Mouse (Mus musculus) hindbrain, postnatal 0 days (tissue): ENCODE results near the gene Limk1. TPM values are rescaled to one million over a fixed set of nuclear protein-coding genes. Genes with fewer than 3 reads are reported as not detected.

Experiments
- ATAC-seq: fragments of 200-750 bp; cut with Nextera tagmentation; 2 replicates; pipeline ENCODE4 v1.8.0; 2017; ENCODE audit warnings: mild to moderate bottlenecking, moderate TSS enrichment, moderate library complexity
- DNase-seq: peaks from one replicate; pipeline ENCODE4 v3.0.0-alpha.2; 2015; ENCODE audit warnings: low spot score
- H3K27ac ChIP-seq: fragments of 300-500 bp; sonication (generic); 2 replicates; pipeline ENCODE4 v1.5.1; 2014; ENCODE audit warnings: mild to moderate bottlenecking
- H3K27me3 ChIP-seq: fragments of 300-500 bp; sonication (generic); 2 replicates; pipeline ENCODE4 v1.6.1; 2014; ENCODE audit warnings: low read length, mixed read lengths; ENCODE audit not compliant: insufficient read depth
- H3K36me3 ChIP-seq: fragments of 300-500 bp; sonication (generic); 2 replicates; pipeline ENCODE4 v1.6.1; 2014; ENCODE audit warnings: low read length, mixed read lengths; ENCODE audit not compliant: insufficient read depth
- H3K4me1 ChIP-seq: fragments of 300-500 bp; sonication (generic); 2 replicates; pipeline ENCODE4 v1.6.1; 2014; ENCODE audit warnings: antibody characterized with exemption, low read length, mixed read lengths; ENCODE audit not compliant: insufficient read depth
- H3K4me2 ChIP-seq: fragments of 300-500 bp; sonication (generic); 2 replicates; pipeline ENCODE4 v1.6.1; 2014; ENCODE audit warnings: low read depth, mild to moderate bottlenecking, low read length, moderate library complexity, mixed read lengths
- H3K4me3 ChIP-seq: fragments of 300-500 bp; sonication (generic); 2 replicates; pipeline ENCODE4 v1.5.1; 2014; ENCODE audit warnings: low read length
- H3K9ac ChIP-seq: fragments of 300-500 bp; sonication (generic); replicated peaks from 2 replicates; pipeline ENCODE4 v1.6.1; 2014; ENCODE audit warnings: mild to moderate bottlenecking, low read length, moderate library complexity, mixed read lengths
- H3K9me3 ChIP-seq: fragments of 300-500 bp; sonication (generic); 2 replicates; pipeline ENCODE4 v1.6.1; 2016; ENCODE audit warnings: low read length, mixed read lengths
- CTCF ChIP-seq: IDR thresholded peaks from 2 replicates; pipeline ENCODE4 v1.5.1; 2016; ENCODE audit warnings: antibody characterized with exemption, control low read depth, low read depth
- WGBS: fragments of 180-500 bp; shearing (Covaris S2); extraction: QIAGEN DNeasy Blood & Tissue Kit; methylation state at CpG from one replicate; pipeline ENCODE4 v1.1.7; 2014; 5-methylcytosine and 5-hydroxymethylcytosine counted together
- polyA plus RNA-seq: library from polyadenylated mRNA; unstranded; fragments of >200 nt; fragmentation: Nextera tagmentation; extraction: Ambion mirVana; gene quantifications from 2 replicates; pipeline ENCODE4 v1.2.1, GENCODE M21; 2015
- total RNA-seq: library from RNA; depleted of rRNA; stranded (reverse); fragments of >200 nt; gene quantifications from 2 replicates; pipeline ENCODE4 v1.2.3, GENCODE M21; 2014; rRNA removed

The Limk1 gene
- total and polyA plus RNA-seq, 2 experiments from 2014 or later = 19.7 to 89.7 TPM

- H3K27me3 ChIP-seq = no peaks in the 10 kb centered on the region
- WGBS = 81% methylated on average over 12 of the region's 12 CpGs
- no peak overlapping the region for H3K4me2 ChIP-seq
- no peaks in the 10 kb centered on the region for H3K9me3 ChIP-seq
- no peak overlapping the region for H3K4me3 ChIP-seq
- H3K36me3 ChIP-seq = no peaks in the 10 kb centered on the region
- H3K4me1 ChIP-seq = no peaks in the 10 kb centered on the region
- H3K27ac ChIP-seq = no peak overlapping the region
- no peak for TF ChIP-seq CTCF
- ATAC-seq (no peak), DNase-seq (no peak)
- H3K9ac ChIP-seq = no peak overlapping the region
Observed at GRCm38 (mm10) chr5:134609916-134610643, 78.3 kb downstream of the Limk1 start.

DNA sequence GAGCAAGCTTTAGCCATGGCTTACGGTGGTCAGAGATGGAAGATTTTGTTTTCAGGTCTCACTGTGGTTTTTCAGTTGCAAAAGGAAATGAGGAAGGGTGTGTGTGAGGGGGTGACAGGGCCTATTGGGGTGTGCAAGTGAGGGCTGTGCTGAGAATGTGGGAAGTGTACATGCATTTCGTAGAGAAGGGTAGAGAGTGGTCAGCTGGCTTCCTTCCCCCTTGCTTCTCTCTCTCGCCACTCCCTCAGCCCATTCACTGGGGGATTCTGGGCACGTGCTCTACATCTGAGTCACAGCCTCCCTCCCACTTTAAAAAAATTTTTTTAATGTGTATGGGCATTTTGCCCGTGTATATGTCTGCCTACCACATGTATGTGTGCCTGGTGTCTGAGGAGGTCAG, 81.3 kb downstream of the Limk1 start:
- no peak overlapping the region for H3K4me3 ChIP-seq
- WGBS = 69% methylated on average over 5 of the region's 5 CpGs
- no peak overlapping the region for H3K27ac ChIP-seq
- no peaks in the 10 kb centered on the region for H3K9me3 ChIP-seq
- DNase-seq (no peak), ATAC-seq (no peak)
- no peaks in the 10 kb centered on the region for H3K27me3 ChIP-seq
- no peaks in the 10 kb centered on the region for H3K36me3 ChIP-seq
- H3K9ac ChIP-seq = no peak overlapping the region
- H3K4me2 ChIP-seq = no peak overlapping the region
- no peaks in the 10 kb centered on the region for H3K4me1 ChIP-seq
- TF ChIP-seq CTCF = no peak

DNA sequence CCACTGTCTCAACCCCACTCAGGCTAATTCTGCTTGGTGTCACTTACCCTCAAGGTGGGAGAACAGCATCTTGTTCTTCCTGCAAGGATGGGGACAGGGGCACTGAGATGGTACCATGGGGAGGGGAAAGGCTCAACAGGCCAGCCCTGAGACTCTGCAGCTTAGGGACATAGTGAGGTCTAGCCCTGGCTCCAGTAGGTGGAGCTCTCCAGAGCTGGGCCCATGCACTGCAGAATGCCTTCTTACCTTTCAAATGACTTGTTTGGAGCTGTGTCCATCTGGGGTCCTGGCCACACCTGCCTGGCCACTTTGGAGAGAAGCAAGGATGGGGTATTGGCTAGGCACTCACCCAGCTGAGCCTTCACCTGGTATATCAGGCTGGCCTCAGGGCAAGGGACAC, 82.1 kb downstream of the Limk1 start:
- no peak overlapping the region for H3K27ac ChIP-seq
- H3K36me3 ChIP-seq = no peaks in the 10 kb centered on the region
- no peak overlapping the region for H3K9ac ChIP-seq
- peak; percentile 19; the same call in 1 of the 2 replicates for TF ChIP-seq CTCF
- H3K4me1 ChIP-seq = no peaks in the 10 kb centered on the region
- ATAC-seq = no peak
- no peak overlapping the region for H3K4me3 ChIP-seq
- DNase-seq = no peak
- H3K27me3 ChIP-seq = no peaks in the 10 kb centered on the region
- H3K9me3 ChIP-seq = no peaks in the 10 kb centered on the region
- no peak overlapping the region for H3K4me2 ChIP-seq

Other genes with a start within 250 kb of the Limk1 start
- 46.4 and 54.4 TPM in 2 replicates for gene Gtf2ird1, start 231.9 kb downstream of the Limk1 start, total RNA-seq
- 52.7 and 57.7 TPM in 2 replicates for gene Gtf2ird1, start 231.9 kb downstream of the Limk1 start, polyA plus RNA-seq
- 133 and 150 TPM in 2 replicates for gene Clip2, start 136.2 kb downstream of the Limk1 start, total RNA-seq
- 10.7 and 10.9 TPM in 2 replicates for gene Clip2, start 136.2 kb downstream of the Limk1 start, polyA plus RNA-seq
- gene Syna, start 128.4 kb downstream of the Limk1 start, total RNA-seq = not detected in 2 replicates
- gene Syna, start 128.4 kb downstream of the Limk1 start, polyA plus RNA-seq = 0.81 TPM in 2 replicates
- gene Rfc2, start 107.2 kb downstream of the Limk1 start, total RNA-seq = 50.9 and 76.3 TPM in 2 replicates
- gene Rfc2, start 107.2 kb downstream of the Limk1 start, polyA plus RNA-seq = 164 and 168 TPM in 2 replicates
- 0.93 and 2.8 TPM in 2 replicates for gene Lat2, start 73.6 kb downstream of the Limk1 start, total RNA-seq
- gene Lat2, start 73.6 kb downstream of the Limk1 start, polyA plus RNA-seq = 1.6 and 4.8 TPM in 2 replicates
- 472 and 489 TPM in 2 replicates for gene Eif4h, start 49.1 kb downstream of the Limk1 start, total RNA-seq
- 298 and 304 TPM in 2 replicates for gene Eif4h, start 49.1 kb downstream of the Limk1 start, polyA plus RNA-seq
- gene Eln, start 58.7 kb upstream of the Limk1 start, total RNA-seq = 31.8 and 43.3 TPM in 2 replicates
- gene Eln, start 58.7 kb upstream of the Limk1 start, polyA plus RNA-seq = 30.4 and 47.4 TPM in 2 replicates
- gene Tmem270, start 218.1 kb upstream of the Limk1 start, total RNA-seq = not detected in 2 replicates
- not detected in 2 replicates for gene Tmem270, start 218.1 kb upstream of the Limk1 start, polyA plus RNA-seq
- not detected in 2 replicates for gene Cldn13, start 226.9 kb upstream of the Limk1 start, total RNA-seq
- not detected in 2 replicates for gene Cldn13, start 226.9 kb upstream of the Limk1 start, polyA plus RNA-seq
- gene Mettl27, start 243.8 kb upstream of the Limk1 start, total RNA-seq = 8.1 and 10.9 TPM in 2 replicates
- 8.5 and 11.0 TPM in 2 replicates for gene Mettl27, start 243.8 kb upstream of the Limk1 start, polyA plus RNA-seq